Comparison of ENCODE assay signal across 8 mouse cellular contexts in genomic region chr1:177984206-177984605, GRCm38 (mm10). TPM values are rescaled to one million over a fixed set of nuclear protein-coding genes. Genes with fewer than 3 reads are reported as not detected.
DNase-seq lines count a peak whose midpoint lies in the region; ATAC-seq and TF ChIP-seq lines count a peak whose summit lies in the region.

No protein-coding gene starts in this region.

- H3K9ac ChIP-seq in hindbrain, embryonic 14.5 days, result no peak overlapping the region
- H3K9ac ChIP-seq in liver, embryonic 14.5 days (replicated peaks), result no peak overlapping the region

- DNase-seq in cerebellum, adult 11 months, result peak; percentile 33
- no peak for DNase-seq in cerebellum, postnatal 4 days (ENCODE audit: low spot score in 2 of 2)
- peak; percentile 24 for DNase-seq in hindbrain, embryonic 14.5 days (ENCODE audit: low spot score)
- no peak for DNase-seq in liver, embryonic 14.5 days (ENCODE audit: low read depth in 3 of 3, low spot score in 3 of 3)
- peak; percentile 24 for DNase-seq in retina, postnatal 1 day
- DNase-seq in gastrocnemius, adult 8-10 months (ENCODE audit: low spot score in 2 of 2), result no peak
- DNase-seq in left cerebral cortex, postnatal 10 days (ENCODE audit: extremely low spot score in 1 of 2, low spot score in 2 of 2), result no peak

- H3K9me3 ChIP-seq in hindbrain, embryonic 14.5 days (ENCODE audit: control insufficient read depth, low read length), result no peaks in the 10 kb centered on the region
- H3K9me3 ChIP-seq in liver, embryonic 14.5 days (ENCODE audit: control insufficient read depth, low read length), result no peaks in the 10 kb centered on the region

- H3K27ac ChIP-seq in brown adipose tissue, adult 24 weeks (replicated peaks; ENCODE audit: low read depth, low read length), result no peak overlapping the region
- no peak overlapping the region for H3K27ac ChIP-seq in hindbrain, embryonic 14.5 days
- no peak overlapping the region for H3K27ac ChIP-seq in liver, embryonic 14.5 days

- TF ChIP-seq EP300 in liver, embryonic 14.5 days (IDR thresholded peaks at IDR 0.05; ENCODE audit: low read depth), result no peak

- H3K36me3 ChIP-seq in hindbrain, embryonic 14.5 days (replicated peaks; ENCODE audit: control insufficient read depth, insufficient read depth), result no peaks in the 10 kb centered on the region
- H3K36me3 ChIP-seq in liver, embryonic 14.5 days (replicated peaks; ENCODE audit: control insufficient read depth, insufficient read depth, low read depth), result no peaks in the 10 kb centered on the region

- no peak for ATAC-seq in hindbrain, embryonic 14.5 days (ENCODE audit: low FRiP score)
- ATAC-seq in liver, embryonic 14.5 days (ENCODE audit: insufficient read depth), result no peak

- no peaks in the 10 kb centered on the region for H3K27me3 ChIP-seq in hindbrain, embryonic 14.5 days (ENCODE audit: control insufficient read depth, insufficient read depth, low read length)
- H3K27me3 ChIP-seq in liver, embryonic 14.5 days (ENCODE audit: control insufficient read depth, insufficient read depth, low read length), result no peaks in the 10 kb centered on the region

- peak overlapping the region; percentile 46 for H3K4me2 ChIP-seq in hindbrain, embryonic 14.5 days (replicated peaks)
- peak overlapping the region; percentile 41; the same call in 1 of the 2 replicates for H3K4me2 ChIP-seq in liver, embryonic 14.5 days (ENCODE audit: low read depth)

- intact Hi-C loops in left cerebral cortex, postnatal 10 days (cut with DNase I), result no loop called here

- WGBS in hindbrain, embryonic 14.5 days, result 63% methylated on average over 9 of the region's 9 CpGs
- 52% methylated on average over 9 of the region's 9 CpGs for WGBS in liver, embryonic 14.5 days (ENCODE audit: insufficient replicate concordance)

- peak overlapping the region; percentile 19; the same call in 1 of the 2 replicates for H3K4me3 ChIP-seq in brown adipose tissue, adult 24 weeks (ENCODE audit: insufficient read depth, low read depth, low read length)
- H3K4me3 ChIP-seq in hindbrain, embryonic 14.5 days (replicated peaks; ENCODE audit: low read length), result peak overlapping the region; percentile 19; the same call in 1 of the 2 replicates
- no peak overlapping the region for H3K4me3 ChIP-seq in liver, embryonic 14.5 days (ENCODE audit: insufficient read depth in 1 of 2, low read depth in 2 of 2, low read length in 2 of 2)

- H3K4me1 ChIP-seq in brown adipose tissue, adult 24 weeks (ENCODE audit: control insufficient read depth, insufficient read depth, insufficient read length, low read length), result no peaks in the 10 kb centered on the region
- no peaks in the 10 kb centered on the region for H3K4me1 ChIP-seq in hindbrain, embryonic 14.5 days (replicated peaks; ENCODE audit: control insufficient read depth, insufficient read depth, low read length)
- peaks cover 0 to 2% of the 10 kb centered on the region in 2 experiments; a peak in 1 of 4 replicates for H3K4me1 ChIP-seq in liver, embryonic 14.5 days (replicated peaks; ENCODE audit: control insufficient read depth in 2 of 2, insufficient read depth in 2 of 2, low read length in 1 of 2)

- TF ChIP-seq CTCF in liver, embryonic 14.5 days (IDR thresholded peaks at IDR 0.05; ENCODE audit: low read depth), result no peak

RNA-seq across cellular contexts. Expression of gene Catspere2, which starts 1.0 kb away (rescaled TPM):
- polyA plus RNA-seq in brown adipose tissue, adult 24 weeks (2012; ENCODE audit: insufficient read depth, insufficient read length, missing spikeins), result not detected in 2 replicates
- polyA plus RNA-seq in hindbrain, embryonic 14.5 days (2014; fragmentation: Nextera tagmentation; extraction: Ambion mirVana), result 0.29 and 0.56 TPM in 2 replicates
- polyA plus RNA-seq in liver, embryonic 14.5 days (2012; rRNA removed), result not detected in 2 replicates
- 0.06 TPM in 1 of 2 replicates, not detected in the other for polyA plus RNA-seq in liver, embryonic 14.5 days (2014; fragmentation: Nextera tagmentation; extraction: Ambion mirVana)
- total RNA-seq in gastrocnemius, adult 8-10 months (2022), result under 1 TPM in 3 of 4 experiments, not detected in 1; 0.07 to 0.36 (median 0.29) TPM
- total RNA-seq in left cerebral cortex, postnatal 10 days (2021), result 1 to 10 TPM; 1.3 to 1.6 TPM

Comparison
In these comparisons a context has a peak if more than half of its experiments do, and no peak if none do; other contexts are left out.
1. DNase-seq: peak in cerebellum, adult 11 months (single experiment), hindbrain, embryonic 14.5 days (single experiment) and retina, postnatal 1 day (single experiment); none in cerebellum, postnatal 4 days (0 of 2), liver, embryonic 14.5 days (0 of 3), gastrocnemius, adult 8-10 months (0 of 2) and left cerebral cortex, postnatal 10 days (0 of 2).
2. H3K4me3 ChIP-seq: peak in brown adipose tissue, adult 24 weeks (single experiment) and hindbrain, embryonic 14.5 days (single experiment); none in liver, embryonic 14.5 days (0 of 2).